Mouse (Mus musculus): Measurements from ENCODE around the gene Acan. TPM values are rescaled to one million over a fixed set of nuclear protein-coding genes. Genes with fewer than 3 reads are reported as not detected.

The Acan gene
- total and polyA plus RNA-seq, 3 experiments = not detected

GRCm38 (mm10) chr7:79139891-79140591 is 86.8 kb downstream of the Acan start:
- Histone ChIP-seq H3K4me1 (ENCODE audit: control insufficient read depth in 1 of 2, insufficient read depth in 2 of 2, low read length in 2 of 2) (peaks cover 0 to 4% of the 10 kb centered on the region in 2 experiments; a peak in 1 of 4 replicates), H3K4me3 (ENCODE audit: control insufficient read depth in 1 of 2, insufficient read depth in 1 of 2, low read depth in 2 of 2, low read length in 2 of 2) (peak overlapping the region; percentile 12 to 39; a peak in 2 of 4 replicates), H3K9ac (ENCODE audit: control insufficient read depth, low read depth, low read length, poor library complexity, severe bottlenecking) (peak overlapping the region; percentile 40; the same call in 1 of the 2 replicates), H3K36me3 (ENCODE audit: control insufficient read depth in 1 of 2, insufficient read depth in 2 of 2, low read length in 2 of 2) (no peaks in the 10 kb centered on the region), H3K9me3 (replicated peaks; ENCODE audit: insufficient read depth, low read length) (no peaks in the 10 kb centered on the region), H3K79me2 (ENCODE audit: control insufficient read depth, insufficient read depth, low read length, poor library complexity) (no peaks in the 10 kb centered on the region), H3K27me3 (ENCODE audit: control insufficient read depth in 1 of 2, insufficient read depth in 2 of 2, low read length in 2 of 2) (no peaks in the 10 kb centered on the region), H3K27ac (ENCODE audit: control insufficient read depth, low read depth, low read length) (no peak overlapping the region)
- DNase-seq (ENCODE audit: low read depth, low spot score) = peak; percentile 67
- TF ChIP-seq NRF1 (IDR thresholded peaks at IDR 0.05; ENCODE audit: insufficient read depth, low read depth, low read length, poor library complexity, severe bottlenecking) = peak; percentile 43; the same call in 1 of the 2 replicates
- TF ChIP-seq JUND (IDR thresholded peaks at IDR 0.05; ENCODE audit: low read depth, low read length) = no peak
- TF ChIP-seq MAFK (IDR thresholded peaks at IDR 0.05; ENCODE audit: borderline replicate concordance, low read depth, low read length) = peak; percentile 35; the same call in 1 of the 2 replicates

- Histone ChIP-seq H3K4me3 (ENCODE audit: control insufficient read depth in 1 of 2, insufficient read depth in 1 of 2, low read depth in 2 of 2, low read length in 2 of 2) (peak overlapping the region; percentile 12 to 39; a peak in 3 of 4 replicates), H3K36me3 (ENCODE audit: control insufficient read depth in 1 of 2, insufficient read depth in 2 of 2, low read length in 2 of 2) (no peaks in the 10 kb centered on the region), H3K9ac (ENCODE audit: control insufficient read depth, low read depth, low read length, poor library complexity, severe bottlenecking) (peak overlapping the region; percentile 40), H3K79me2 (ENCODE audit: control insufficient read depth, insufficient read depth, low read length, poor library complexity) (no peaks in the 10 kb centered on the region), H3K9me3 (replicated peaks; ENCODE audit: insufficient read depth, low read length) (no peaks in the 10 kb centered on the region), H3K27ac (ENCODE audit: control insufficient read depth, low read depth, low read length) (no peak overlapping the region), H3K4me1 (ENCODE audit: control insufficient read depth in 1 of 2, insufficient read depth in 2 of 2, low read length in 2 of 2) (peaks cover 0 to 4% of the 10 kb centered on the region in 2 experiments; a peak in 1 of 4 replicates), H3K27me3 (ENCODE audit: control insufficient read depth in 1 of 2, insufficient read depth in 2 of 2, low read length in 2 of 2) (no peaks in the 10 kb centered on the region)
- peak; percentile 74 for DNase-seq (ENCODE audit: low read depth, low spot score)
- TF ChIP-seq GATA1 (IDR thresholded peaks at IDR 0.05; ENCODE audit: low read depth, low read length) (no peak), UBTF (IDR thresholded peaks at IDR 0.05; ENCODE audit: borderline replicate concordance, insufficient read depth, low read depth, low read length) (no peak), BHLHE40 (IDR thresholded peaks at IDR 0.05; ENCODE audit: borderline replicate concordance, low read depth, low read length) (no peak), HCFC1 (IDR thresholded peaks at IDR 0.05; ENCODE audit: low read depth, low read length) (no peak), USF2 (IDR thresholded peaks at IDR 0.05; ENCODE audit: borderline replicate concordance in 1 of 2, insufficient read depth in 1 of 2, low read depth in 1 of 2, low read length in 2 of 2) (no peak), ELF1 (IDR thresholded peaks at IDR 0.05; ENCODE audit: low read depth, low read length) (no peak), TBP (IDR thresholded peaks at IDR 0.05; ENCODE audit: low read depth, low read length) (no peak), E2F4 (IDR thresholded peaks at IDR 0.05; ENCODE audit: borderline replicate concordance, low read depth, low read length) (no peak), MEF2A (IDR thresholded peaks at IDR 0.05; ENCODE audit: extremely low read depth, insufficient replicate concordance, low read depth, low read length, poor library complexity, severe bottlenecking) (no peak), TCF12 (IDR thresholded peaks at IDR 0.05; ENCODE audit: low read depth, low read length) (no peak), MAZ (IDR thresholded peaks at IDR 0.05; ENCODE audit: low read depth, low read length) (no peak), SMC3 (IDR thresholded peaks at IDR 0.05; ENCODE audit: low read depth, low read length) (peak; percentile 79), TAL1 (IDR thresholded peaks at IDR 0.05; ENCODE audit: low read length) (no peak), POLR2A (IDR thresholded peaks at IDR 0.05; ENCODE audit: control insufficient read depth in 1 of 2, insufficient read depth in 1 of 2, low read depth in 1 of 2, low read length in 2 of 2, poor library complexity in 1 of 2) (no peak), EP300 (IDR thresholded peaks at IDR 0.05; ENCODE audit: low read depth in 1 of 2, low read length in 2 of 2) (no peak), ZNF384 (IDR thresholded peaks at IDR 0.05; ENCODE audit: low read depth, low read length) (no peak), NELFE (IDR thresholded peaks at IDR 0.05; ENCODE audit: low read depth, low read length) (no peak), CHD1 (IDR thresholded peaks at IDR 0.05; ENCODE audit: low read depth, low read length) (no peak), MAFK (IDR thresholded peaks at IDR 0.05; ENCODE audit: borderline replicate concordance, low read depth, low read length) (no peak), MYC (IDR thresholded peaks at IDR 0.05; ENCODE audit: low read depth, low read length) (no peak), RAD21 (IDR thresholded peaks at IDR 0.05; ENCODE audit: low read depth, low read length) (peak; percentile 71), ETS1 (IDR thresholded peaks at IDR 0.05; ENCODE audit: low read depth, low read length) (no peak), POLR2AphosphoS5 (IDR thresholded peaks at IDR 0.05; ENCODE audit: borderline replicate concordance, low read depth, low read length) (no peak), MYB (IDR thresholded peaks at IDR 0.05; ENCODE audit: low read depth, low read length) (no peak), MAX (IDR thresholded peaks at IDR 0.05; ENCODE audit: low read length) (no peak), MXI1 (IDR thresholded peaks at IDR 0.05; ENCODE audit: low read depth, low read length) (no peak), CTCF (IDR thresholded peaks at IDR 0.05 in 2 of 3, conservative IDR thresholded peaks at IDR 0.05 in 1 of 3; ENCODE audit: control insufficient read depth in 1 of 3, insufficient read depth in 1 of 3, low read depth in 2 of 3, low read length in 3 of 3, poor library complexity in 1 of 3, severe bottlenecking in 1 of 3) (peak; percentile 79 to 88 (median 83)), RCOR1 (IDR thresholded peaks at IDR 0.05; ENCODE audit: low read depth, low read length) (no peak)
Measured at GRCm38 (mm10) chr7:79140897-79141296, 87.6 kb downstream of the Acan start.
